Mouse (Mus musculus): Measurements from ENCODE around the gene Dcpp3.
A peak's percentile ranks its signal among the peaks of the same experiment; 100 is the strongest.
"Not testable (repeated sequence)": the region's sequence is repeated elsewhere in the genome, so short reads cannot be mapped to it uniquely, and the experiment has no call there.

The Dcpp3 gene

GRCm38 (mm10) chr17:23917158-23917557, at the start of gene Dcpp3:
Gene Dcpp3 (plus strand): TSS chr17:23917458.
- DNase-seq (ENCODE audit: low spot score): not testable (repeated sequence)

DNA sequence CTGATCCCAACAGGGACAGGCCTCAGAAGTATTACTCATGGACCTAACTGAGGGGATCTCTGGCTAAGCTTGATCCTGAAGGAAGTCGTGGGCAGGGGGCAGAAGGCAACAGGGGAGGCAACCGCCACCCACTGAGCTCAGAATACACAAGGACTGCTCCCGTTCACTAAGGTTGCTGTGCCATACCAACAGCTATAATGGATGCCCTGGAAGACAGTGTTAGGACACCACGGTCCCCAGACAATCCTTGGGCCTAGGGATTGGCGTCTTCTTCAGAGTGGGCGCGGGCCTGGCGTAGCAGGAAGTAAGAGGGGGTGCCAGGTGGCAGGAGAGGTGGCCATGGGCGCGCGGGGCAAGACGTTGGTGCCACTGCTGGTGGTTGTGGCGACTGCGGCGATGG, 49.5 kb upstream of the Dcpp3 start, which contains the start of gene Prss21:
TSS of gene Prss21 (plus strand) at position 301 of the 400 bp plus-strand sequence.
- DNase-seq (ENCODE audit: low spot score): no peak

DNA sequence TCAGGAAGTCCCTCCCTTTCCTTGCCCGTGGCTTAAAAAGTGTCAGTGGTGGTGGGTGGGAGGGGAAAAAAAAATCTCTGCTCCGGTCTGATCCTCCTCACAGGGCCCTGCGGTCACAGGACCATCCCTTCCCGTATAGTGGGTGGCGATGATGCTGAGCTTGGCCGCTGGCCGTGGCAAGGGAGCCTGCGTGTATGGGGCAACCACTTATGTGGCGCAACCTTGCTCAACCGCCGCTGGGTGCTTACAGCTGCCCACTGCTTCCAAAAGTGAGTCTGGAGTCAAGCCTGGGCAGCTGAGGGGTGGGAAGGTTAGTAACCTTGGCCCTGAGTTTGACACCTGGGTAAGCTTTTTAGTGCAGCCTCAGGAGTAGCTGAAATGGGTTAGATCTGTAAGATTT, 48.7 kb upstream of the Dcpp3 start:
- DNase-seq (ENCODE audit: low spot score): no peak

- DNase-seq (ENCODE audit: low spot score): peak; percentile 86
Observed at GRCm38 (mm10) chr17:23873884-23874856, 43.1 kb upstream of the Dcpp3 start.

DNA sequence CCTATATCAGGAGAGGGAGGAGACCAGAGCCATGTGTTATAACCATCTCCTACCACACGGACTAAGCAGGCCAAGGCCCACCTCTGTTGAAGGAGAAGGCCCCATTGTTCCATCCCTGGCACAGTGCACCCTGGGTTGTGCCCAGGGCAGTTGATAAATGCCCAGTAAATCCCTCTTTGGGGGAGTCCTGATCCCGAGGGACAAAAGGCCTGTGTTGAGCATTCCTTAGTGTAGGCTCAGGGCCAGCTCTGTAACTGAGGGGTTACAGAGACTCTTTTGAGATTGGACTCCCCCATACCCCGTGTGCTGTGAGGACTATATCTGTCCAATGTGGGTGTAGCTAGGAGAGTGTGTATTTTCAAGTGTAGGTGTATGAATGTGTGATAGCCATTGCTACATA, 40.5 kb upstream of the Dcpp3 start:
- DNase-seq (ENCODE audit: low spot score): no peak

DNA sequence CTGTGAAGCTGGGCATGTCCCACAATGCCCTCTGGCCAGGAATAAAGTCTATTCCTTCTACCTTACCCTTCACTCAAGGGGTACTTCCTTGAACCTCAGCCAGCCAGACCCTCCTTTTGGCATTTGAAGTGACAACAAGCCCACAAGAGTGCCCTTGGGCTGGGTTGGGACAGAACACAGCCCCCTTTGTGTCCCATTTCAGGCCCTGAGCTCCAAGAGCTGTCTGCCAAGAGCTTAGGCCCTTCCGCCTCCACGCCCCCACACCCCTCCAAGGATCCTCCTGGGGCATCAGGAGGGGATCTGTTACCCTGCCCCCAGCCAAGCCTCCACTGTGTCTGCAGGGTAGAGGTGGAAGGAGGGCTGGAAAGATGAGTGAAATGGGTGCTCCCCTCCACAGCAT, 40.1 kb upstream of the Dcpp3 start:
- DNase-seq (ENCODE audit: low spot score): no peak

DNA sequence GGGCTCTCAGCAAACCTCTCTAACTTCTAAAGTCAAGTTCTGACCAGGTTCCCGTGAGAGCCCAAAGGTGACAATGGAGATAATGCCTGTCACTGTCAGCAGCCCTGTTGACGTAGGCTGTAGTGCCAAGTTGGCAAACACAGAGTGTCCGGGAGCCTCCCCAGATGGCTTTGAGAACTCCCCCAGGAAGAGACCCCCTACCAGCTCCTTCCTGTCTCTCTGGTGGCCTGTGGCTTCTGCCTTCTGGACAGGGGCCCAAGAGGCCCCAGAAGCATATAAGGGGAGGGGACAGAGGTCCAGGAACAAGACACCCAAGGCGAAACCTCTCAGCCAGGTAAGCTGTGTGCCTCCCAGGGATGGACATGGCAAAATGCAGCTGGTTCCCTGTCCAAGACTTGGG, 36.7 kb upstream of the Dcpp3 start, which contains the start of the genes Dcpp1 and Dcpp2:
TSS of gene Dcpp1 (plus strand) at position 301 of the 400 bp plus-strand sequence.
TSS of gene Dcpp2 (plus strand) at position 305 of the 400 bp plus-strand sequence.
- not testable (repeated sequence) for DNase-seq (ENCODE audit: low spot score)

GRCm38 (mm10) chr17:23924531-23925007, 7.3 kb downstream of the Dcpp3 start:
- peak; percentile 95 for DNase-seq (ENCODE audit: low spot score)

GRCm38 (mm10) chr17:23925090-23925493, 7.8 kb downstream of the Dcpp3 start:
- peak; percentile 82 for DNase-seq (ENCODE audit: low spot score)

GRCm38 (mm10) chr17:23931157-23931556, 13.9 kb downstream of the Dcpp3 start:
- no peak for DNase-seq (ENCODE audit: low spot score)

GRCm38 (mm10) chr17:23941372-23941771, 24.1 kb downstream of the Dcpp3 start, which contains the start of gene Sbp:
Gene Sbp (plus strand): TSS chr17:23941672.
- DNase-seq (ENCODE audit: low spot score): no peak

GRCm38 (mm10) chr17:23947486-23947885, 30.2 kb downstream of the Dcpp3 start:
- DNase-seq (ENCODE audit: low spot score): not testable (repeated sequence)

GRCm38 (mm10) chr17:23949068-23949467, 31.8 kb downstream of the Dcpp3 start:
- DNase-seq (ENCODE audit: low spot score): no peak

DNA sequence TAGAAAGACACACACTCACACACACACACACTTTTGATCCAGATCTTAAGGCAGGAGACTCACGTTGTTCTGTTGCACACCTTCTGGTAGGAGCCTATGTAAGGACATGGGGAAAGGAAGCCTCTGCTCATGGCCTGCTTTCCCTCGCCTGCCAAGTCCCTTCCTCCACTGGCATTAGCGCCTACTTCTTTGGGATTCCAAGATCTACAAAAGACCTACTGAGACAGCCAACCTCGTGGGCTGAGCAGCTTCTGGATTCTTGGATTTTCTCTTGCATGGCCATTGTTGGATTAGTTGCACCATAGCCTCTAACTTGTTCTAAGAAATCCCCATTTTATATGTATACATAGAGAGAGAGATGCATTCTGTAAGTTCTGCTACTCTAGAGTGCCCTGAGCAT, 33.6 kb downstream of the Dcpp3 start:
- DNase-seq (ENCODE audit: low spot score): not testable (repeated sequence)

DNA sequence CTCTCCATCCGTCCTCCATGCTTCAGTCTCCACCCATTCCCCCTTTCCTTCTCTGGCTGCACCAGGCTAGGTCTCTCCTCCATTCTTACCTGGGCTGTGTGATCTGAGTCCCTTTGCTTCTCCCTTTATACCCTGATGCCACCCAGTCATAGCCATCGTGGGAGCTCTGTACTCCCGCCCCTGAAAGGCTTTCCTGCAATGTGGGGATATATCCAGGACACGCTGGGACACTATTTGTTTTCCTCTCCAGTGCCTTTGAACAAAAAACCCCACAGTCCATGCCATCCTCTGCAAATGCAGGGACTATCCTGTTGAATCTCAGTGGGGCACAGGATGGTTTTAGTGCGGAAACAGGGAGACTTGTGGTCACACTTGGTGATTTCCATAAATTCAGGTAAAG, 37.9 kb downstream of the Dcpp3 start, which contains the start of gene Sbpl:
TSS of gene Sbpl (minus strand) at position 101 of the 400 bp plus-strand sequence.
- DNase-seq (ENCODE audit: low spot score): no peak

DNA sequence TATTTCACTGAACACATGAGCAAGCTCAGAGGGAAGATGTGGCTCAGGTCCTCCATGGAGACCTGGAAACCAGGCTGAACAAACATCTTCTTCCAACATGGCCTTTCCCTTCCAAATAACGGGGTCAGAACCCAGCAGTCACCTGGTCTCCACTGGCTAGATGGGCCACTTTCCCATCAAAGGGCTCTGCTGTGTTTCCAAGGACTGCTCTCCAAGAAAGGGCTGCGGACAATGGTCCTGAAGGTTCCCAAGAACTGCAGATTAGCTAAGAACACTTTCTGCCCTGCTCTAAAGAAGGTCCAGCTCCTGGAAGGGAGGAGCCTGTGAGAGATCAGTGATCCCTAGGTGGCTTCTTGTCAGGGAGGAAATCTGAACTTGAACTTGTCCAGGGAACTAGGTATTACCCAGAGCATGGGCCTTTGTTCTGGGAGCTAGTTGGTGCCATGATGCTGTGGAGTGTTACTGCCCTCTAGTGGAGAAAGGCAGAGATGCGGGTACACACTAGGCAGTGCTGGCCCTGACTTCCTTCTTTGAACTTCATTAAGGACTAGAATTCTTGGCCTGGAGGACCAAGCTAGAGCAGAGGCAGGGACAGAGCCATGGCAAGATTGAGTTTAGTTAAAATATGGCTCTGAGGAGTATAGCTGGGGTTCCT, 43.0 kb downstream of the Dcpp3 start:
- DNase-seq (ENCODE audit: low spot score): peak; percentile 93

DNA sequence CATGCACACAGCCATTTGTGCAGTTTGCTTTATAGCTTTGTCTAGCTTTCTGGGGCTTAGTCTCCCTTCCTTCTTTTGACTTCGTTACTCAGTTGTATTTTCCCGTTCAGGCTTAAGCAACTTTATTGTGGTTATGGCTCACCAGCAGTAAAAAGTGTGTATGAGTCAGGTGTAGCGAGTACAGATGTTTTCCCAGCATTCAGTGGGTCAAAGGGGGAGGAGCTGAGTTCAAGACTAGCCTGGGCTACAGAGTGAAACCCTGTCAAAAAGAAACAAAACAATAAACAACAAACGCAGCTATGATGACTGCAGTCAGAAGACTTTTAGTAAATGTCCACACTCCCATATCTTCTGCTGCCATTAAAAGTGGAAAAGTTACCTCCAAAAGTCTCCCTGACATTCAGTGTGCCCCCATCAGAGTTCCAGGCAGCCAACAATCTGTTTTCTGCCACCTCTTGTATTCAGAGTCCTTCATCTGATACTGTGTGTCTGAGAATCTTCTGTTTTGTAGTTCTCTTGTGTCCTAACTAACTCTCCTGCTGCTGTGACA, 44.4 kb downstream of the Dcpp3 start:
- no peak for DNase-seq (ENCODE audit: low spot score)

DNA sequence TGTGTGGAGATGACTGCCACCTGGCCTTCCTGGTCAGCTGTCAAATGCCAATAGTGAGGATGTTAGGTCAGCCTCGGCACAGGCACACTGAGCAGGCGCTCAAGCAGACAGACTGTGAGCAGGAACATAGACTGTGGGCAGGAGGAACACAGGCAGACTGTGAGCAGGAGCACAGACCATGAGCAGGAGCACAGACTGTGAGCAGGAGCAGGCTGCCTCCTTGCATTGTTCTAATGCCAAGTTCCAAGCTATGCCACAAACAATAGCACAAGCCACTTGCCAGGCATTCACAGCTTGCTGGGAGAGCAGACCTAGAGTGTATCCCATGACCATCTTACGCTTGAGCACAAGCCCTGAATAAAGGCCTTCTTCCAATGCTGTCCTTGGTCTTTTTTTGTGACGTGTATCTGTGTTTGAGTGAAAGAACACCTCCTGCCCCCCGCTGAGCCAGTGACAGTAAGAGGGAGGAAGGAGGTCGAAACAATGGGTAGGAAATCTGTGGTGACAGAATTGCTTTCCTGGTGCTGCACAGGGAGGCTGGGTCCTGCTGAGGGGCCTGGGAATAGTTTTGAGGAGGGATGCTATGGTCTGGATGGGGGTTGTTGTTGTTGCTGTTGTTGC, 48.7 kb downstream of the Dcpp3 start:
- no peak for DNase-seq (ENCODE audit: low spot score)

DNA sequence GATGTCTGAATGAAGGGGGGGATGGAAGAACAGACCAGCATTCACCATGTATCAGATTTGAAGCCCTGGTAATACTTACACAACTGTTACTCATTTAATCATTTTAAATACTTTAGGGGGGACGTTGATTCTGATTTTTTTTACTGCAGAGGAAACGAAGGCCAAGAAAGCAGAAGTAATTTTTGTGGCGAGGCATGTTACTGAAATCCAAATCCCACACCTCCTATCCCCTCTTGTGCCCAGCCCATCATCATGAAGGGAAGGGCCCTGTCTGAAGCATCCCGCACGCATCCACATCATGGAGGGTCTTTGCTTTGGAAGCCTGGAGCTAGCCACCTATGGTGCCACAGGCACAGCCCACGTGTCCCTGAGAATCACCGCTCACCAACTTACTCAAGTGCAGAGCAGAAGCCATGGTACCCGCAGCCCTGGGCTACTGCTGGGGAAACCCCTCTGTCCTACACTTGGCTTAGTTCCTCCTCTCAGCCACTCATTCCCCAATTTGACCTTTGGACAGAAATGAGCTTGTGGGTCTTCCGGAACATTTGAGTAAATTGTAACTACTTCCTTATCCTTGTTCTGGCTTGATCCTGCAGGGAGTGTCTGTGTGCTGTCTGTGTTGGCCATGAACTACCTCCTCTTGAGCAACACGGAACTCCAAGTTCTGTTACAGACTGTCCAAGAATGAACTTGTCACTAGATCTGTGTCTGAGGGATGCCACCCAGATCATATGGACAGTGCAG, 49.6 kb downstream of the Dcpp3 start:
- DNase-seq (ENCODE audit: low spot score): no peak

GRCm38 (mm10) chr17:23968780-23969179, 51.5 kb downstream of the Dcpp3 start:
- DNase-seq (ENCODE audit: low spot score): no peak
